Mouse (Mus musculus) heart, adult 2 months (tissue): ENCODE data around the gene Sf3a3. TPM values are rescaled to one million over a fixed set of nuclear protein-coding genes. Genes with fewer than 3 reads are reported as not detected.

Source experiments
- DNase-seq, 2 experiments: peaks; one replicate each; pipeline ENCODE4 v3.0.0; 2021
- H3K27ac ChIP-seq: fragments of 200-600 bp; 2 replicates; pipeline ENCODE4 v1.8.1; 2022
- H3K27me3 ChIP-seq: fragments of 200-500 bp; 2 replicates; pipeline ENCODE4 v1.6.1; 2012; ENCODE audit warnings: mild to moderate bottlenecking, low read length, inconsistent platforms, mixed read lengths; ENCODE audit not compliant: control insufficient read depth, insufficient read depth
- H3K36me3 ChIP-seq: fragments of 200-500 bp; 2 replicates; pipeline ENCODE4 v1.6.1; 2012; ENCODE audit warnings: low read length, inconsistent platforms; ENCODE audit not compliant: control insufficient read depth, insufficient read depth
- H3K4me1 ChIP-seq: fragments of 200-500 bp; 2 replicates; pipeline ENCODE4 v1.6.1; 2011; ENCODE audit warnings: low read length; ENCODE audit not compliant: control insufficient read depth, insufficient read depth
- H3K4me3 ChIP-seq: fragments of 200-600 bp; 2 replicates; pipeline ENCODE4 v1.8.1; 2022
- H3K79me2 ChIP-seq: fragments of 200-500 bp; replicated peaks from 2 replicates; pipeline ENCODE4 v1.6.1; 2012; ENCODE audit warnings: mild to moderate bottlenecking, inconsistent platforms, low read length, moderate library complexity, mixed read lengths; ENCODE audit not compliant: control insufficient read depth, insufficient read depth
- H3K9ac ChIP-seq: fragments of 200-500 bp; 2 replicates; pipeline ENCODE4 v1.6.1; 2012; ENCODE audit warnings: low read depth, mild to moderate bottlenecking, control low read depth, inconsistent platforms, low read length, mixed read lengths
- CTCF ChIP-seq: fragments of 200-600 bp; IDR thresholded peaks from 2 replicates; pipeline ENCODE4 v1.8.1; 2022; ENCODE audit warnings: antibody characterized with exemption, mild to moderate bottlenecking, moderate library complexity
- EP300 ChIP-seq: fragments of 200-500 bp; IDR thresholded peaks from 2 replicates; pipeline ENCODE4 v1.6.1; 2011; ENCODE audit warnings: low read depth, low read length, control low read depth; ENCODE audit not compliant: insufficient read depth
- POLR2A ChIP-seq: fragments of 200-500 bp; IDR thresholded peaks from 2 replicates; pipeline ENCODE4 v1.6.1; 2011; ENCODE audit warnings: mild to moderate bottlenecking, low read depth, low read length, control low read depth; ENCODE audit not compliant: insufficient read depth
- WGBS: fragments of 180-500 bp; shearing (Covaris S2); methylation state at CpG from one replicate; pipeline ENCODE4 v1.1.7; 2018; 5-methylcytosine and 5-hydroxymethylcytosine counted together
- intact Hi-C: fragments of 180-260 bp; cut with DNase I; formaldehyde crosslinking; loops from one replicate; pipeline ENCODE4 v1.15.1; 2025
- polyA plus RNA-seq: library from polyadenylated mRNA; depleted of rRNA; stranded (reverse); fragments of >200 nt; gene quantifications from 2 replicates; pipeline ENCODE4 v1.2.3, GENCODE M21; 2012
- total RNA-seq, 2 experiments: library from RNA; stranded (reverse); gene quantifications; 2 replicates each; pipeline ENCODE4 v1.2.3; 2021

Gene Sf3a3
- total and polyA plus RNA-seq, 3 experiments = 7.7 to 19.4 (median 18.0) TPM

- WGBS = 67% methylated on average over 4 of the region's 4 CpGs
- no peak for TF ChIP-seq EP300
- no peak for TF ChIP-seq POLR2A
- TF ChIP-seq CTCF = no peak
- Histone ChIP-seq H3K36me3 (peaks cover 15% of the 10 kb centered on the region), H3K27ac (no peak overlapping the region), H3K9ac (no peak overlapping the region), H3K79me2 (no peaks in the 10 kb centered on the region), H3K4me1 (peaks cover 4% of the 10 kb centered on the region; the same call in 1 of the 2 replicates), H3K27me3 (no peaks in the 10 kb centered on the region), H3K4me3 (no peak overlapping the region)
- no peak for DNase-seq
- intact Hi-C loops = loop anchor here (2.0 kb wide), 1 partner anchor 27 kb away; no protein-coding TSS in a partner anchor
Measured at GRCm38 (mm10) chr4:124683474-124683873, 31.1 kb upstream of the Sf3a3 start.

GRCm38 (mm10) chr4:124685004-124685403 lies 29.6 kb upstream of the Sf3a3 start:
- WGBS = 66% methylated on average over 4 of the region's 4 CpGs

GRCm38 (mm10) chr4:124685453-124685852 lies 29.1 kb upstream of the Sf3a3 start:
- Histone ChIP-seq H3K27me3 (no peaks in the 10 kb centered on the region), H3K9ac (no peak overlapping the region), H3K79me2 (0 out of 2 replicates have a peak, but pooled peaks cover 1% of the 10 kb centered on the region), H3K36me3 (peaks cover 12% of the 10 kb centered on the region), H3K4me1 (peaks cover 4% of the 10 kb centered on the region; the same call in 1 of the 2 replicates), H3K27ac (peak overlapping the region; percentile 71; the same call in 1 of the 2 replicates), H3K4me3 (no peak overlapping the region)
- 64% methylated on average over 8 of the region's 8 CpGs for WGBS
- DNase-seq = no peak
- TF ChIP-seq CTCF = no peak
- TF ChIP-seq POLR2A = no peak
- TF ChIP-seq EP300 = no peak
- intact Hi-C loops = no loop called here

More at GRCm38 (mm10) chr4:124685004-124685403, 29.6 kb upstream of the Sf3a3 start:
- Histone ChIP-seq H3K4me1 (peaks cover 4% of the 10 kb centered on the region; the same call in 1 of the 2 replicates), H3K4me3 (no peak overlapping the region), H3K27me3 (no peaks in the 10 kb centered on the region), H3K36me3 (peaks cover 12% of the 10 kb centered on the region), H3K9ac (no peak overlapping the region), H3K79me2 (0 out of 2 replicates have a peak, but pooled peaks cover 1% of the 10 kb centered on the region), H3K27ac (no peak overlapping the region)
- no peak for DNase-seq
- intact Hi-C loops = no loop called here
- TF ChIP-seq CTCF (peak; percentile 51), EP300 (no peak)

- Histone ChIP-seq H3K36me3 (peaks cover 12% of the 10 kb centered on the region), H3K4me3 (no peak overlapping the region), H3K9ac (no peak overlapping the region; the same call in 1 of the 2 replicates), H3K27ac (peak overlapping the region; percentile 71), H3K79me2 (0 out of 2 replicates have a peak, but pooled peaks cover 1% of the 10 kb centered on the region), H3K27me3 (no peaks in the 10 kb centered on the region), H3K4me1 (peaks cover 6% of the 10 kb centered on the region)
- 38% methylated on average over 8 of the region's 8 CpGs for WGBS
- TF ChIP-seq POLR2A = no peak
- DNase-seq = peak in 1 of 2 experiments; percentile 31
- intact Hi-C loops = no loop called here
Measured at GRCm38 (mm10) chr4:124685897-124686402, 28.6 kb upstream of the Sf3a3 start.

GRCm38 (mm10) chr4:124691455-124691854 lies 23.1 kb upstream of the Sf3a3 start:
- no peak for TF ChIP-seq CTCF
- intact Hi-C loops = no loop called here
- 52% methylated on average over 8 of the region's 8 CpGs for WGBS
- peaks cover 9% of the 10 kb centered on the region for H3K36me3 ChIP-seq
- H3K9ac ChIP-seq = no peak overlapping the region
- no peak overlapping the region for H3K4me3 ChIP-seq
- H3K4me1 ChIP-seq = peaks cover 4% of the 10 kb centered on the region
- no peak overlapping the region for H3K27ac ChIP-seq
- no peaks in the 10 kb centered on the region for H3K27me3 ChIP-seq
- no peak for DNase-seq
- H3K79me2 ChIP-seq = 0 out of 2 replicates have a peak, but pooled peaks cover 3% of the 10 kb centered on the region

- intact Hi-C loops = loop anchor here (2.0 kb wide), 2 partner anchors 22 to 48 kb away; partner anchors contain the start of genes Inpp5b and Sf3a3
- no peak overlapping the region for H3K9ac ChIP-seq
- DNase-seq = no peak
- no peak overlapping the region for H3K27ac ChIP-seq
- TF ChIP-seq EP300 (no peak), POLR2A (no peak), CTCF (no peak)
- H3K36me3 ChIP-seq = peaks cover 7% of the 10 kb centered on the region
- 28% methylated on average over 3 of the region's 3 CpGs for WGBS
- peak overlapping the region; percentile 75 for H3K4me3 ChIP-seq
- 0 out of 2 replicates have a peak, but pooled peaks cover 3% of the 10 kb centered on the region for H3K79me2 ChIP-seq
- peaks cover 4% of the 10 kb centered on the region for H3K4me1 ChIP-seq
- H3K27me3 ChIP-seq = no peaks in the 10 kb centered on the region
Measured at GRCm38 (mm10) chr4:124692416-124692861, 22.1 kb upstream of the Sf3a3 start.
